Mouse (Mus musculus) lung, adult 2 months (tissue): ENCODE results near the gene Cd80. TPM values are rescaled to one million over a fixed set of nuclear protein-coding genes. Genes with fewer than 3 reads are reported as not detected.
A peak's percentile ranks its signal among the peaks of the same experiment; 100 is the strongest.

Source experiments
- DNase-seq: peaks from one replicate; pipeline ENCODE4 v3.0.0; 2022
- H3K4me1 ChIP-seq: fragments of 200-500 bp; 2 replicates; pipeline ENCODE4 v1.6.1; 2011; ENCODE audit warnings: low read length; ENCODE audit not compliant: control insufficient read depth, insufficient read depth
- H3K4me3 ChIP-seq: fragments of 200-500 bp; replicated peaks from 2 replicates; pipeline ENCODE3; 2011; ENCODE audit warnings: low read depth, mild to moderate bottlenecking, control low read depth, low read length; ENCODE audit errors: extremely low read depth
- CTCF ChIP-seq: fragments of 200-500 bp; IDR thresholded peaks from 2 replicates; pipeline ENCODE4 v1.5.1; 2011; ENCODE audit warnings: mild to moderate bottlenecking, low read length, control low read depth; ENCODE audit not compliant: insufficient read depth
- POLR2A ChIP-seq: fragments of 200-500 bp; IDR thresholded peaks from 2 replicates; pipeline ENCODE4 v1.6.1; 2011; ENCODE audit warnings: low read depth, mild to moderate bottlenecking, control low read depth, low read length, borderline replicate concordance; ENCODE audit errors: extremely low read depth
- WGBS: fragments of 180-500 bp; shearing (Covaris S2); methylation state at CpG from one replicate; pipeline ENCODE4 v1.1.7; 2018; 5-methylcytosine and 5-hydroxymethylcytosine counted together
- polyA plus RNA-seq: library from polyadenylated mRNA; depleted of rRNA; stranded (reverse); fragments of >200 nt; gene quantifications from 2 replicates; pipeline ENCODE4 v1.2.3, GENCODE M21; 2012

Cd80 gene
- polyA plus RNA-seq, 1 experiment: 0.98 TPM

- no peak overlapping the region for H3K4me3 ChIP-seq
- 0 out of 2 replicates have a peak, but pooled peaks cover 2% of the 10 kb centered on the region for H3K4me1 ChIP-seq
- 95% methylated on average over 21 of the region's 21 CpGs for WGBS
- TF ChIP-seq POLR2A (no peak), CTCF (no peak)
- no peak for DNase-seq
Measured at GRCm38 (mm10) chr16:38447366-38447765, 8.0 kb upstream of the Cd80 start.

GRCm38 (mm10) chr16:38448458-38448857, 6.9 kb upstream of the Cd80 start:
- DNase-seq: no peak
- no peak for TF ChIP-seq CTCF
- TF ChIP-seq POLR2A: no peak
- no peak overlapping the region for H3K4me3 ChIP-seq
- WGBS: 92% methylated on average over 12 of the region's 12 CpGs
- 0 out of 2 replicates have a peak, but pooled peaks cover 2% of the 10 kb centered on the region for H3K4me1 ChIP-seq

- no peak overlapping the region for H3K4me3 ChIP-seq
- TF ChIP-seq POLR2A: no peak
- TF ChIP-seq CTCF: no peak
Measured at GRCm38 (mm10) chr16:38450707-38451106, 4.7 kb upstream of the Cd80 start.

GRCm38 (mm10) chr16:38451421-38452205, 3.7 kb upstream of the Cd80 start:
- 40% methylated on average over 12 of the region's 12 CpGs for WGBS
- H3K4me1 ChIP-seq: 0 out of 2 replicates have a peak, but pooled peaks cover 2% of the 10 kb centered on the region
- peak; percentile 17 for DNase-seq
- TF ChIP-seq CTCF: no peak
- no peak for TF ChIP-seq POLR2A
- H3K4me3 ChIP-seq: peak overlapping the region; percentile 84

More at GRCm38 (mm10) chr16:38450707-38451106, 4.7 kb upstream of the Cd80 start:
- H3K4me1 ChIP-seq: 0 out of 2 replicates have a peak, but pooled peaks cover 2% of the 10 kb centered on the region
- 91% methylated on average over 7 of the region's 7 CpGs for WGBS
- no peak for DNase-seq

- WGBS: 1% methylated on average over 61 of the region's 61 CpGs
- H3K4me3 ChIP-seq: peak within 1 kb of the TSS; percentile 96
- H3K4me1 ChIP-seq: 0 out of 2 replicates have a peak, but pooled peaks cover 2% of the 10 kb centered on the region
- TF ChIP-seq POLR2A (peak; percentile 96), CTCF (no peak)
- DNase-seq: peak; percentile 91
Measured at GRCm38 (mm10) chr16:38452442-38453202, 2.7 kb upstream of the Cd80 start, which contains the start of gene Adprh. Adprh (minus strand) TSS chr16:38452703.

GRCm38 (mm10) chr16:38453203-38453553, 2.2 kb upstream of the Cd80 start:
- 19% methylated on average over 3 of the region's 3 CpGs for WGBS
- Histone ChIP-seq H3K4me3 (peak overlapping the region; percentile 96), H3K4me1 (0 out of 2 replicates have a peak, but pooled peaks cover 2% of the 10 kb centered on the region)
- no peak for DNase-seq
- no peak for TF ChIP-seq CTCF
- no peak for TF ChIP-seq POLR2A

- H3K4me1 ChIP-seq: 0 out of 2 replicates have a peak, but pooled peaks cover 2% of the 10 kb centered on the region
- DNase-seq: no peak
- no peak for TF ChIP-seq CTCF
- no peak for TF ChIP-seq POLR2A
- WGBS: 91% methylated on average over 4 of the region's 4 CpGs
- no peak overlapping the region for H3K4me3 ChIP-seq
Measured at GRCm38 (mm10) chr16:38453952-38454351, 1.4 kb upstream of the Cd80 start.

GRCm38 (mm10) chr16:38454533-38455254, 667 bp upstream of the Cd80 start:
- TF ChIP-seq POLR2A (no peak), CTCF (no peak)
- H3K4me3 ChIP-seq: no peak overlapping the region
- H3K4me1 ChIP-seq: 0 out of 2 replicates have a peak, but pooled peaks cover 2% of the 10 kb centered on the region
- DNase-seq: no peak
- 75% methylated on average over 11 of the region's 11 CpGs for WGBS
